Mouse (Mus musculus): ENCODE measurements at regions not wholly inside any gene's neighbourhood (a gene's known extent, or its start where the extent isn't known, plus 50 kb on each side); places are given as distances from the start of the nearest gene placed in this dataset.
A peak's percentile ranks its signal among the peaks of the same experiment; 100 is the strongest.

DNA sequence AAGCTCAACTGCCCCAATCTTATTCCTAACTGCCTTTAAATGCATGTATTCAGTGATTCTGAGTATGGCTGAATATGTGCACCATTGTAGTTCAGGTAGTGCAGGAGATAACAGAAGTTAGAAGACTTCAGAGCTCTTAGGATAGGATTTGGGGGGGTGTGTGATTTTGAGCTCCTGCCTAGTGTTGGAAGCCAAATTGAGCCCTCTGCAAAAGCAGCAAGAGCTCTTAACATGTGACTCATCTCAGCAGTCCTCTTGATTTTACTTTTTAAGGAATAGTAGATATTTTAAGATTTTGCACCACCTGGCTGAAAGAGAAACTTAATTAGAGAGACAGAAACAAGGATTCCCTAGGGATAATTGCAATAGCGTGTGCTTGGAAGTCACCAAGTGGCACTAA is 277.3 kb upstream of the Gm597 start:
- DNase-seq (ENCODE audit: low spot score) = peak; percentile 1

DNA sequence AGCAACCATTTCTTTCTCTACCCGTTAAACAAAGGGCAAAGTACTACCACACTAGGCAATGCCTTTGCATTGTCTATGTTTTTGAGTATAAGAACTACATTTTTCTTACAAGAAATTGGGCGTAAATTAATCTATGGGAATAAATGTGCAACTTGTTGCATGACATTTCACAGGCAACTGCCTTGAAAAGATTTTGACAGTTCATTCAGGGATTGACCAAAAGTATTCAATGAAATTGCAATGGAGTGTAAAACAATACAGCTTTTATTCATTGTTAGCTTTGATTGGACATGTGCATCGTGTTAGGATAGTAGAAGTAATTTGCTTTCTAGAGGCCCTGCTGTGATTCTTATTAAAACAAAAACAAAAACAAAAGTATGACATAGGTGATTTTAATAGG is 233.7 kb upstream of the Gm597 start:
- DNase-seq (ENCODE audit: low spot score) = no peak

DNA sequence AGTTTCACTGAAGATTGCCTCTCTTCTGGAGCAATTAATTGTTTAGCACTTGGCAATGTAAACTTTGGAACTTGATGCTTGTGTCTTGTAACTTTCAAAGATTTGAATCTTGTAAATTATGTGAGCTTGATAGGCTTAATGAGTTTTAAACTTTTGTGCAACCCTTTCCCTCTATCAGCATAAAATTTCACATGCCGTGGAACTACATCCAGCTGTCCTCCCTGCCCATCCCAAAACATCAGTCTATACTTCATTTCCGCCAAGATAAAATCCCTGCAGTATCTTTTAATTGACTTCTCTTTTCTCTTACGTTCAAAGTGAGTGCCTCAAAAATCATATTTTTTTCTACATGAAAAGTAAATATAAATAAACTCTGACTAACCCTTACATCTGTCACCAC is 221.1 kb upstream of the Gm597 start:
- DNase-seq (ENCODE audit: low spot score) = no peak

DNA sequence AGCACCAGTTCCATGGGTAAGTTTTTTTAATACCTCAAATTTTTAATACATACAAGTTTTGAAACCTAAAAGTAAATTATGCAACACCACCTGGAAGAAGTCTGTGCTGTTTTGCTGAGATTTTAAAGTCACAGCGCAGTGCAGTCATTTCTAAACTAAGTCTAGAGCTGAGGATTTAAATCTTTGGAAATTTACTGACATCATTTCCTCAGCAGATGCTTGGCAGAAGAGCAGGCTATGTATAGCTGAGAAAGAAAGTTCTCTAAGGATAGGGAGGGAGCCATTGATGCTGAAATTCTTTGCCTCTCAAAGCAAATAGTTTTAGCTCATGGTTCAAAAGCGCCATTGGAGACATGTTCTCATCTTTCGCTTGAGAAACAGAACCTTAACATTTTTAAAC is 190.9 kb upstream of the Gm597 start:
- peak; percentile 27 for DNase-seq (ENCODE audit: low spot score)
